Mouse (Mus musculus): Measurements from ENCODE around the gene Med13l.

DNA sequence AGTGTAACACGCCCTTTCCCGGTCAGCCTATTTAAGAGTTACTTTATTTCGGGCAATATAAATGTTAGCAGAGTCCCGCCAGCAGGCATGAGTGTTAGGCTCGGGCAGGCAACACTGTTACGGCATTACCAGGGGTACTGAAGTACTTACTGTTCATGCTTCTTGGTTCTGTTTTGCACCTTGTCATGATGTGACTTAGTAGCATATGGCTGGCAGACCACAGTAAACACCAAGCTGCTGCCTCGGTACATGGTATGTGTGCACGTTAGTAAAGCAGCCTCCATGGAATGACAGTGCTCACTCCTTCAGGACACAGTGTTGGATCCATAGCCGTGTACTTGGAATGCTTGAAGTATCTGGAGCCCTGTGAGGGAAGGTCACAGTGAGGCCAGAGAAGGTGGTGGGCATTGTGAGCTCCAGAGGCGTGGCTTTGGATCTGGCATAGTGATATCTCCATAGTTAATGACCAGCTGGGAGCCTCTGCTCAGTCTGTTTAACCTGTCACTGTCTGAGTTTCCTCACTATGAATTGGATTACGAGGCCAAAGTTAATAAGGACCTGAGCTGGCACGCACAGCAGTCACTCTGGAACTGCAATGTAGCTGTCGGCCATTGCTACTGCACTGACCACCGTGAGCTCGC, 36.1 kb downstream of the Med13l start:
- TF ChIP-seq CTCF (IDR thresholded peaks at IDR 0.05; ENCODE audit: extremely low read depth, insufficient read depth, insufficient read length, insufficient replicate concordance) (no peak), POLR2A (IDR thresholded peaks at IDR 0.05; ENCODE audit: low read depth, low read length) (no peak)

Data from spleen, adult 2 months (tissue).